Mouse (Mus musculus) liver, postnatal 0 days (tissue): ENCODE data around the gene Sik1.

Experiments
- CTCF ChIP-seq: sonication (generic); IDR thresholded peaks from 2 replicates; pipeline ENCODE4 v1.5.1; 2016; ENCODE audit warnings: antibody characterized with exemption, low read depth
- EP300 ChIP-seq: IDR thresholded peaks from 2 replicates; pipeline ENCODE4 v1.6.1; 2016; ENCODE audit warnings: antibody characterized with exemption, low read depth, mild to moderate bottlenecking

DNA sequence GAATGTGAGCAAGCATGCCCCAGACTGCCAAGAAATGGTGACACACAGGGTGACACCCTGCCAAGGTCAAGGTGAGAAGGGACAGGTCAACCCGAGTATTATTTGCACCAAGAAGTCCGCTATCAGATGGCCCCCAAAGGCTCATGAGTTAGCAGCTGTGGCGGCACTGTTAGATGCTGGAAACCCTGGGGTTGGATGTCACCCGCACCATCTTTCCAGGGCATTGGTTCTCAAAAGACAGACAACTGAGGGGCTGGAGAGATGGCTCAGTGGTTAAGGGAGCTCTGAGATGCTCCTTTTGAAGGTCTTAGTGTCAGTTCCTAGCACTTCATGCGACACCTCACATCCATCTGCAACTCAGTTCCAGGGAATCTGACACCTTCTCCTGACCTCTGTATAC is 6.1 kb upstream of the Sik1 start:
- TF ChIP-seq CTCF (no peak), EP300 (no peak)
